Mouse (Mus musculus): Measurements from ENCODE around the gene Timp2.

DNA sequence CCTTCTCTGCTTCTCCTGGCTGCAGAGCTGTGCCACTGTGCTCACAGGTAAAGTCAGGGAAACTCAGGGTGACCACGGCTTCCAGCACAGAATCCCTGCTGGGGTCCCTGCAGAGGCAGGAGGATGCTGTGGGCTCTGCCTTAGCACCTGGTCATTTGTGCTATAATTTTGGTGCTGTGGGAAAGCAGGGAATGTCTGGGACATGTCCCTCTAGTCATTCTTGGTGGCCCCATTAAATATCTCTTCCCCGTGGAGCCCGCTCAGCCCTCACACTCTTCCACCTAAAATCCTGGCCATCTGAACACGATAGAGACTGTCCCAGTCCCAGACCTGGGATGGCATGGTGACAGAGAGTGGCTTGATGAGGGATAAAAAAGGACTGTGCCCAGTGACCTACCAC is 8.5 kb upstream of the Timp2 start:
- TF ChIP-seq CTCF (IDR thresholded peaks at IDR 0.05; ENCODE audit: low read depth, low read length) (no peak), POLR2A (IDR thresholded peaks at IDR 0.05; ENCODE audit: insufficient read depth, low read length) (no peak), EP300 (IDR thresholded peaks at IDR 0.05; ENCODE audit: insufficient read depth, low read depth, low read length) (no peak)
